Mouse (Mus musculus) kidney, adult 2 months (tissue): ENCODE measurements at regions not wholly inside any gene's neighbourhood (a gene's known extent, or its start where the extent isn't known, plus 50 kb on each side); places are given as distances from the start of the nearest gene placed in this dataset.

Experiments used
- CTCF ChIP-seq: fragments of 200-500 bp; conservative IDR thresholded peaks from 2 replicates; pipeline ENCODE4 v1.5.1; 2011; ENCODE audit warnings: low read depth, mild to moderate bottlenecking, control low read depth, low read length, moderate library complexity, mixed read lengths; ENCODE audit not compliant: insufficient read depth, insufficient read length
- POLR2A ChIP-seq: fragments of 200-500 bp; IDR thresholded peaks from one replicate; pipeline ENCODE4 v1.6.1; 2011; ENCODE audit warnings: low read depth, low read length, control low read depth

DNA sequence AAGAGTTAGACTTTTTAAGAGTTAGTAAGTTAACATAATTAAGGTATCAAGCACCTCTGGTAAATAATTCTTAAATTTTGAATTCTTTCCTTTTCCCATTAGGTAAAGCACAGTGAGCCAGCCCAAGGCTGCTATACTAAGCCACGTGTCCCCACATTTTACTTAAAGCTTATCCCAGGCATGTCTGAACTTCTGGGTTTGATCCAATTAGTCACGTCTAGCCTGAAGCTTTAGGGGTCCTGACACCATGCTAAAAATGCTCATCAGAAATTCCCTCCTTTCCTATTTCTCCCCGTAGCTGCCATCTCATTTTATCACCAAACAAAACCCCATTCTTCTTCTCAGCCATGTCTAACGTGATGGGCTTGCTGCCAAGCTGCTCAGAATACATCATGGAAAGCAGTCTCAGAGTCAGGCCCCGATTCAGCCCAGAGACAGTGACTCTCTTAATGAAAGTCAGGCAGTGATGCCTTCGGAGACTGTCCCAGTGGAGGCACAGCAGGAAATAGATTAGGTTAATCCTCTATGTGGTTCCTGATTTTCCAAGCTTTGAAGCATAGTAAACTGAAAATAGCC is 315.5 kb downstream of the Ccser2 start:
- TF ChIP-seq CTCF (no peak), POLR2A (no peak)
